Mouse (Mus musculus) lung, embryonic 14.5 days (tissue): Measurements from ENCODE around the gene Nup98. TPM values are rescaled to one million over a fixed set of nuclear protein-coding genes. Genes with fewer than 3 reads are reported as not detected.

ENCODE experiments used
- ATAC-seq: fragments of 200-750 bp; cut with Nextera tagmentation; 2 replicates; pipeline ENCODE4 v1.8.0; 2017; ENCODE audit warnings: mild to moderate bottlenecking, moderate TSS enrichment, moderate library complexity; ENCODE audit not compliant: insufficient read depth
- DNase-seq: peaks from one replicate; pipeline ENCODE4 v3.0.0-alpha.2; 2015
- H3K27ac ChIP-seq: fragments of 300-500 bp; sonication (generic); 2 replicates; pipeline ENCODE4 v1.5.1; 2014; ENCODE audit warnings: low read depth, mild to moderate bottlenecking, moderate library complexity
- H3K27me3 ChIP-seq: fragments of 300-500 bp; sonication (generic); 2 replicates; pipeline ENCODE4 v1.6.1; 2014; ENCODE audit warnings: low read length, control low read depth; ENCODE audit not compliant: insufficient read depth
- H3K36me3 ChIP-seq: fragments of 300-500 bp; sonication (generic); 2 replicates; pipeline ENCODE4 v1.6.1; 2014; ENCODE audit warnings: control low read depth; ENCODE audit not compliant: insufficient read depth
- H3K4me1 ChIP-seq: fragments of 300-500 bp; sonication (generic); 2 replicates; pipeline ENCODE4 v1.6.1; 2014; ENCODE audit warnings: antibody characterized with exemption, control low read depth; ENCODE audit not compliant: insufficient read depth
- H3K4me2 ChIP-seq: fragments of 300-500 bp; sonication (generic); 2 replicates; pipeline ENCODE4 v1.6.1; 2014; ENCODE audit warnings: mild to moderate bottlenecking
- H3K4me3 ChIP-seq: fragments of 300-500 bp; sonication (generic); 2 replicates; pipeline ENCODE4 v1.5.1; 2014; ENCODE audit warnings: low read depth, low read length
- H3K9ac ChIP-seq: fragments of 300-500 bp; sonication (generic); 2 replicates; pipeline ENCODE4 v1.6.1; 2014
- H3K9me3 ChIP-seq: fragments of 300-500 bp; sonication (generic); 2 replicates; pipeline ENCODE4 v1.6.1; 2016; ENCODE audit warnings: low read depth, low read length, control low read depth
- CTCF ChIP-seq: IDR thresholded peaks from 2 replicates; pipeline ENCODE4 v1.5.1; 2016; ENCODE audit warnings: antibody characterized with exemption, low read depth
- WGBS: fragments of 180-500 bp; shearing (Covaris S2); extraction: QIAGEN DNeasy Blood & Tissue Kit; methylation state at CpG from one replicate; pipeline ENCODE4 v1.1.7; 2014; 5-methylcytosine and 5-hydroxymethylcytosine counted together
- polyA plus RNA-seq: library from polyadenylated mRNA; unstranded; fragments of >200 nt; fragmentation: Nextera tagmentation; extraction: Ambion mirVana; gene quantifications from 2 replicates; pipeline ENCODE4 v1.2.1, GENCODE M21; 2014

Nup98 gene
- polyA plus RNA-seq, 1 experiment from 2014 or later, result 50.7 TPM

DNA sequence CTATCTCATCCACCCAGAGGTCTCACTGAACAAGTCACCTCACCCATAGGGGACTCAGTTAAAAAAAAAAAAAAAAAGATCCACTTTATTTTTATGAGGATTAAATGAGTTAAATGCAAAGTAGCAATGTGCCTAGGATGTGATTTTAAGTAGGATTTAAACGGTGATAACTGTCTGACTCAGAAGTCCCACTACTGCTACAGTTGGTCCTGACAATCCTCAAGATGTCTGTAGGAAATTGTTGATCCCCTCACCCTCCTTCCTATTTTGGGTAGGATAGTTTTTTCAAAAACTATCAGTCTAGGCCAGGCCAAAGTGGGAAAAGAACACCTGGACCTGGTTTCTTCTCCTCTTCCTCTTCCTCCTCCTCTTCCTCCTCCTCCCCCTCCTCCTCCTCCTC is 11.9 kb upstream of the Nup98 start:
- peak; percentile 16 for DNase-seq
- no peak overlapping the region; the same call in 1 of the 2 replicates for H3K27ac ChIP-seq
- no peak for TF ChIP-seq CTCF
- ATAC-seq, result no peak; the same call in 1 of the 2 replicates
- H3K27me3 ChIP-seq, result no peaks in the 10 kb centered on the region
- WGBS, result 22% methylated on average over 1 of the region's 1 CpGs
- no peaks in the 10 kb centered on the region for H3K9me3 ChIP-seq
- no peak overlapping the region for H3K4me3 ChIP-seq
- 0 out of 2 replicates have a peak, but pooled peaks cover 6% of the 10 kb centered on the region for H3K4me1 ChIP-seq
- peak overlapping the region; percentile 77 for H3K4me2 ChIP-seq
- H3K9ac ChIP-seq, result no peak overlapping the region
- H3K36me3 ChIP-seq, result peaks cover 12% of the 10 kb centered on the region; the same call in 1 of the 2 replicates

DNA sequence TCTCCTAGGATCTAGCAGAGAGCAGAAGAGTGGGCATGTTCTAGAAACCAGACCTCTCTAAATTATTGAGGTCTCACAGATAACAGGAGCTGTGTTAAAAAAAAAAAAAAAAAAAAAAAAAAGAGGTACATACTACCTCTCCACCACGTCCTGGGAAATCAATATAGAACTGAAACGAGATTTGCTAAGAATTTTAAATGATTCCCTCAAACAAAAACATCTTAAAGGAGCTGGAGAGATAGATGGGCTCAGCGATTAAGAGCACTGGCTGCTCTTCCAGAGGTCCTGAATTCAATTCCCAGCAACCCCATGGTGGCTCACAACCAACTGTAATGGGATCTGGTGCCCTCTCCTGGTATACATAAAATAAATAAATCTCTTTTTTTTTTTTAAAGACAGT is 1.1 kb upstream of the Nup98 start:
- whole genome bisulfite sequencing, result 57% methylated on average over 3 of the region's 3 CpGs
- no peak for ATAC-seq
- peak overlapping the region; percentile 78 for H3K4me2 ChIP-seq
- TF ChIP-seq CTCF, result peak; percentile 32; the same call in 1 of the 2 replicates
- DNase-seq, result no peak
- no peaks in the 10 kb centered on the region for H3K27me3 ChIP-seq
- H3K9me3 ChIP-seq, result no peaks in the 10 kb centered on the region
- peak overlapping the region; percentile 82 for H3K9ac ChIP-seq
- 0 out of 2 replicates have a peak, but pooled peaks cover 3% of the 10 kb centered on the region for H3K4me1 ChIP-seq
- H3K36me3 ChIP-seq, result no peaks in the 10 kb centered on the region
- peak overlapping the region; percentile 95 for H3K27ac ChIP-seq
- H3K4me3 ChIP-seq, result peak overlapping the region; percentile 87

DNA sequence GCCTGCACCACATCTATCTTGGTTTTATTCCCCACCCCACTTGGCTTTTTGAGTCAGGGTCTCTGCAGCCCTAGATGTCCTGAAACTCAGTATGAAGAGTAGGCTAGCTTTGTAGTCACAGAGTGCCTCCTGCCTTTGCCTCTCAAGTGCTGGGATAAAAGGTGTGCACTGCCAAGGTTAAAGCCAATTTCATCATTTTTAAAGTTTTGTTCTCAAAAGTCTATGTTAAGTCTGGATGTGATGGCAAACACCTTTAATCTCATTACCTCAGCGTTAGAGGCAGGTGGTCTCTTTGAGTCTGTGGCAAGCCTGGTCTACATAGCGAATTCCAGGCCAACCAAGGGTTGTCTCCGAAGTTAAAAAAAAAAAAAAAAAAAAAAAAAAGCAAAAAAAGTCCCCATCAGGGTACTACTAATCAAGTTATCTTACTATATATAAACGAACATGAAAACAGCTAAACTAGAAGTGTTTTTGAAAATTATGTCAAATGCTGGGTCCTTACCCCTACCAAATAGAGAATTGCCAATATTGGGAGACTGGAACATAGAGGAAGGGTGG is 1.1 kb downstream of the Nup98 start:
- H3K4me1 ChIP-seq, result 0 out of 2 replicates have a peak, but pooled peaks cover 3% of the 10 kb centered on the region
- peak overlapping the region; percentile 88 for H3K4me2 ChIP-seq
- peak overlapping the region; percentile 82 for H3K9ac ChIP-seq
- H3K9me3 ChIP-seq, result no peaks in the 10 kb centered on the region
- TF ChIP-seq CTCF, result no peak
- ATAC-seq, result no peak
- no peak for DNase-seq
- H3K36me3 ChIP-seq, result no peaks in the 10 kb centered on the region
- WGBS, result 40% methylated on average over 4 of the region's 4 CpGs
- no peaks in the 10 kb centered on the region for H3K27me3 ChIP-seq
- peak overlapping the region; percentile 87 for H3K4me3 ChIP-seq
- H3K27ac ChIP-seq, result no peak overlapping the region

DNA sequence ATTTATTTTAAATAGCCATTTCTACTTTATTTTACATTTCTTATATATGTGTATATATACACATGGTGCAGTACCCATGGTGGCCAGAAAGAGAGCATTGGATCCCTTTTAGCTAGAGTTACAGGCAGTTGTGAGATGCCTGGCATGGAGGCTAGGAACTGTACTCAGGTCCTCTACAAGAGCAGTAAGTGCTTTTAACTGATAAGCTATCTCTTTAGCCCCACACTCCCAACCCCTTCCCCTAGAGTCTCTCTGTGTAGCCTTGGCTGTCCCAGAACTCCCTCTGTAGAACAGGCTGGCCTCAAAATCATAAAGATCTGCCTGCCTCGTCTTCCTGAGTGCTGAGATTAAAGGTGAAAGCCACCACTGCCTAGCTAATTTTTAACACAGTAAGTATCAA is 4.3 kb downstream of the Nup98 start:
- H3K4me2 ChIP-seq, result no peak overlapping the region
- no peak overlapping the region for H3K4me3 ChIP-seq
- no peak for ATAC-seq
- TF ChIP-seq CTCF, result 0 out of 2 replicates have a peak, but pooled peaks have one; percentile 4
- H3K9me3 ChIP-seq, result no peaks in the 10 kb centered on the region
- no peaks in the 10 kb centered on the region for H3K36me3 ChIP-seq
- 66% methylated on average over 1 of the region's 1 CpGs for WGBS
- no peaks in the 10 kb centered on the region for H3K27me3 ChIP-seq
- no peak overlapping the region for H3K27ac ChIP-seq
- H3K9ac ChIP-seq, result no peak overlapping the region
- no peak for DNase-seq
- H3K4me1 ChIP-seq, result 0 out of 2 replicates have a peak, but pooled peaks cover 3% of the 10 kb centered on the region

DNA sequence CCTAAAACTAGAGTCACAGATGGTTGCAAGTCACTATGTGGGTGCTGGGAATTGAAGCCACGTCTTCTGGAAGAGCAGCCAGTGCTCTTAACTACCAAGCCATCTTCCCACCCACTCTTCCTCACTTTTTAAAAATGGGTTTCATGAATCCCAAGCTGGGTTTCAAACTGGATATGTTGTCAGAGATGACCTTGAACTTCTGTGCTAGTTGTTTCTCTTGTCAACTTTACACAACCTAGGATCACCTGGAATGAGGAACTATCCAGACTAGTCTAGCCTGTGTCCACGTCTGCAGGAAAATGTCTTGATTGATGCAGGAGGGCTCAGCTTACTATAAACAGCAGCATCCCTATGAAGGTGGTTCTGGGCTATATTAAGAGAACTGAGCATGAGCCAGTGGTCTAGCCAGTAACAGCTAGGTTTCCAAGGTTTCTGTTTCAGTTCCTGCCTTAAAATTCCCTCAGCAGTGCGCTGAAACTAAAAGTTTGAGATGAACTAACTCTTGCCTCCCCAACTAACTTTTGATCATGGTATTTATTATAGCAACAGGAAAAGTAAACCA is 5.6 kb downstream of the Nup98 start:
- H3K9me3 ChIP-seq, result no peaks in the 10 kb centered on the region
- 83% methylated on average over 3 of the region's 3 CpGs for WGBS
- H3K27me3 ChIP-seq, result no peaks in the 10 kb centered on the region
- no peak overlapping the region for H3K27ac ChIP-seq
- DNase-seq (no peak), ATAC-seq (no peak)
- no peaks in the 10 kb centered on the region for H3K36me3 ChIP-seq
- H3K4me2 ChIP-seq, result no peak overlapping the region
- 0 out of 2 replicates have a peak, but pooled peaks cover 3% of the 10 kb centered on the region for H3K4me1 ChIP-seq
- H3K4me3 ChIP-seq, result no peak overlapping the region
- TF ChIP-seq CTCF, result no peak
- H3K9ac ChIP-seq, result no peak overlapping the region

DNA sequence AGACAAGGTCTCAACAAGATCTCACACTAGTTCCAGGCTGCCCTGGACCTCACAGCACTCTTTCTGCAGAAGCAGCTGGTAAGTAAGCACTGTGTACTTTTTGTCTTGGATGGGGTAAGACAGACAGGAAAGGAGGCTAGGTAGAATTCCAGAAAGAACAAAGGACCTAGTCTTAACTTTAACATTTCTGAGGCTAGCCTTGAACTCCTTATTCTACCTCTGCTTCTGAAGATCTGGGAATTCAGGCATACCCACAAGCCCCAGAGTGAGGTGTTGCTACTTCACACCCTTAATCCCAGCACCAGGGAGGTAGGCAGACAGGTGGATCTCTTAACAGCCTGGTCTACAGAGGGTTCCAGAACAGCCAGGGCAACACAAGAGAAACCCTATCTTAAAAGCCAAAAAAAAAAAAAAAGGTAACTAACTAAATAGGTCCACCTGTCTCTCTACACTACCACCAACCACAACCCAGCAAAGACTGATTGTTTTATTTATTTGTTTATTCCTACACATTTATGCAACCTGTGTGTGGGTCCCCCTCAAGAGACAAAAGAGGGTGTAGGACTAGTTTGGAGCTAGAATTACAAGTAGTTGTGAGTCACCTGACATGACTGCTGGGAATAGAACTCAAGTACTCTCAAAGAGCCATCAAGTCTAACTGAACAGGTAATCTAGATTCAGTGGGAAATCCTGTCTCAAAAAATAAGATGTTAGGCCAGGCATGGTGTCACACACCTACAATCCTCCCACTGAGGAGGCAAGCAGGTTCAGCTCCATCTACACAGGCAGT is 8.8 kb downstream of the Nup98 start:
- ATAC-seq (no peak), DNase-seq (no peak)
- Histone ChIP-seq H3K36me3 (0 out of 2 replicates have a peak, but pooled peaks cover 2% of the 10 kb centered on the region), H3K9me3 (no peaks in the 10 kb centered on the region), H3K9ac (no peak overlapping the region), H3K4me3 (no peak overlapping the region), H3K27me3 (no peaks in the 10 kb centered on the region), H3K27ac (no peak overlapping the region), H3K4me2 (no peak overlapping the region), H3K4me1 (no peaks in the 10 kb centered on the region)
- no peak for TF ChIP-seq CTCF

DNA sequence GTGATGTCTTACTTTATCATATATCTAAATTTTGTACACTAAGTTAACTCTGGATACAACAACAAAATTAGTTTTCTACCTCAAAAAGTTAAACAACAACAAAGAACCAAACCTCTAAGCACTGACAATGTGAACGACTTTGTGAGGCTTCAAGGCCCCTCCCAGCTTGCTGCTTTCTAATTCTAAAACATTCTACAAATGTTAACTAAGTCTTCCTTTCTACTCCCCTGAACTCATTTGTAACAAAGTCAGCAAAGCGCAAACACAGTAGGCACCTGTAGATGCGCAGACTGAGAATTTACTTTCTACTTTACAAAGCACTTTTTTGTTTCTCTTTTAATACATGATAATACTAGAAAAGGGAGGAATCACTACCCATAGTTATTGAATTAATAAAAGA is 9.4 kb downstream of the Nup98 start:
- no peaks in the 10 kb centered on the region for H3K27me3 ChIP-seq
- TF ChIP-seq CTCF, result no peak

More for the DNA sequence above, 9.4 kb downstream of the Nup98 start:
- ATAC-seq, result no peak
- Histone ChIP-seq H3K9ac (no peak overlapping the region), H3K36me3 (0 out of 2 replicates have a peak, but pooled peaks cover 4% of the 10 kb centered on the region), H3K9me3 (no peaks in the 10 kb centered on the region), H3K4me1 (no peaks in the 10 kb centered on the region), H3K4me3 (no peak overlapping the region), H3K4me2 (no peak overlapping the region), H3K27ac (no peak overlapping the region)
- WGBS, result 78% methylated on average over 3 of the region's 3 CpGs
- DNase-seq, result no peak
